14 mouse cellular contexts compared by ENCODE assay signal in genomic region chr11:110967762-110968135, GRCm38 (mm10). TPM values are rescaled to one million over a fixed set of nuclear protein-coding genes. Genes with fewer than 3 reads are reported as not detected.
DNase-seq lines count a peak whose midpoint lies in the region; ATAC-seq and TF ChIP-seq lines count a peak whose summit lies in the region.
"Had no signal": no experiment of that assay in that cellular context is flagged by ENCODE, and none has a peak within 500 bp of the region (broad histone marks: within the 10 kb centered on the region; RNA-seq: fewer than 3 reads in every experiment).

Gene Kcnj16 (plus strand): TSS chr11:110968033.

- CTCF ChIA-PET in Patski (lab: Charles Lee), result interaction anchor here (1.0 to 1.6 kb wide), 4 partner anchors 18 to 155 kb away, joined by 3 to 6 read pairs (median 4); no protein-coding TSS in a partner anchor

- H3K36me3 ChIP-seq in embryonic facial prominence, embryonic 10.5 days (replicated peaks), result no peaks in the 10 kb centered on the region
- no peaks in the 10 kb centered on the region for H3K36me3 ChIP-seq in kidney, embryonic 14.5 days (ENCODE audit: control insufficient read depth, insufficient read depth, low read length)

- no peaks in the 10 kb centered on the region for H3K9me3 ChIP-seq in embryonic facial prominence, embryonic 10.5 days
- no peaks in the 10 kb centered on the region for H3K9me3 ChIP-seq in kidney, embryonic 14.5 days (ENCODE audit: control insufficient read depth, low read length)

- no peak within 1 kb of the TSS for H3K9ac ChIP-seq in kidney, embryonic 14.5 days (ENCODE audit: low read depth, low read length)

- peak within 1 kb of the TSS; percentile 21; the same call in 1 of the 2 replicates for H3K4me2 ChIP-seq in kidney, embryonic 14.5 days (replicated peaks; ENCODE audit: low read depth, low read length)

- peak within 1 kb of the TSS; percentile 59; the same call in 1 of the 2 replicates for H3K27ac ChIP-seq in embryonic facial prominence, embryonic 10.5 days (replicated peaks)
- peak within 1 kb of the TSS; percentile 51 for H3K27ac ChIP-seq in kidney, embryonic 14.5 days (ENCODE audit: low read depth, low read length)

- in situ Hi-C loops in Patski (cut with MboI; ENCODE audit: low pct_unique_long_range_greater_than_20kb), result no loop called here

- DNase-seq in Patski (ENCODE audit: low read depth, low spot score), result peak; percentile 83
- no peak for DNase-seq in embryonic facial prominence, embryonic 10.5 days (ENCODE audit: low spot score)
- no peak for DNase-seq in layer of hippocampus, postnatal 25 days (ENCODE audit: extremely low spot score in 1 of 2, low spot score in 1 of 2)
- no peak for DNase-seq in spleen, postnatal 14 days (ENCODE audit: low spot score in 2 of 2)
- no peak for DNase-seq in thymus, postnatal 0 days (ENCODE audit: low spot score)
- no peak for DNase-seq in T-cell, adult 2 months (ENCODE audit: low spot score)
- DNase-seq: adrenal gland, adult 2 months; lung, adult 2 months; right cerebral cortex, postnatal 14 days; thymus, adult 18-20 months had no signal

- peaks cover 11% of the 10 kb centered on the region for H3K4me1 ChIP-seq in embryonic facial prominence, embryonic 10.5 days
- H3K4me1 ChIP-seq in kidney, embryonic 14.5 days (ENCODE audit: control insufficient read depth, insufficient read depth, low read length), result peaks cover 13% of the 10 kb centered on the region; the same call in 1 of the 2 replicates

- H3K4me3 ChIP-seq in embryonic facial prominence, embryonic 10.5 days, result no peak within 1 kb of the TSS
- peak within 1 kb of the TSS; percentile 23 for H3K4me3 ChIP-seq in kidney, embryonic 14.5 days (ENCODE audit: low read length)

- peak; percentile 97 for ATAC-seq in Patski
- ATAC-seq in kidney, embryonic 14.5 days (ENCODE audit: low FRiP score, low TSS enrichment), result peak; percentile 92

- no peak for TF ChIP-seq CTCF in Patski (IDR thresholded peaks at IDR 0.05)

- H3K27me3 ChIP-seq in Patski, result no peaks in the 10 kb centered on the region
- H3K27me3 ChIP-seq in embryonic facial prominence, embryonic 10.5 days (replicated peaks; ENCODE audit: low read depth, poor library complexity, severe bottlenecking), result no peaks in the 10 kb centered on the region
- H3K27me3 ChIP-seq in kidney, embryonic 14.5 days (ENCODE audit: control insufficient read depth, insufficient read depth, low read length), result no peaks in the 10 kb centered on the region

- 74% methylated on average over 4 of the region's 4 CpGs for WGBS in embryonic facial prominence, embryonic 10.5 days
- WGBS in kidney, embryonic 14.5 days, result 38% methylated on average over 4 of the region's 4 CpGs

- POLR2A ChIA-PET in Patski (lab: Charles Lee), result interaction anchor here (0.6 kb wide), 1 partner anchor 20 kb away, joined by 3 read pairs; no protein-coding TSS in a partner anchor

RNA-seq across cellular contexts. Expression of gene Kcnj16, which starts in this region (rescaled TPM):
- polyA plus RNA-seq in Patski (2021), result 117 TPM
- 0.15 and 0.27 TPM in 2 replicates for polyA plus RNA-seq in embryonic facial prominence, embryonic 10.5 days (2016; fragmentation: Nextera tagmentation; extraction: Ambion mirVana)
- polyA plus RNA-seq in kidney, embryonic 14.5 days (2014; fragmentation: Nextera tagmentation; extraction: Ambion mirVana), result 3.3 and 7.3 TPM in 2 replicates
- 10 to 100 TPM; 16.9 to 18.4 TPM for total RNA-seq in layer of hippocampus, postnatal 25 days (2021)
- 0.25 and 0.26 TPM in 2 replicates for polyA plus RNA-seq in thymus, postnatal 0 days (2015; fragmentation: Nextera tagmentation; extraction: Ambion mirVana)
- total RNA-seq: adrenal gland, adult 2 months; megakaryocyte progenitor cell, adult 5-6 weeks had no signal
- polyA plus RNA-seq: adrenal gland, adult 2 months; heart, embryonic 14.5 days; hindbrain, embryonic 11.5 days; lung, adult 2 months had no signal

Comparison
In these comparisons a context has a peak if more than half of its experiments do, and no peak if none do; other contexts are left out.
1. RNA of gene Kcnj16 (polyA plus RNA-seq): 117 TPM in Patski (single experiment); 3.3 to 7.3 TPM in kidney, embryonic 14.5 days, 0.15 to 0.27 TPM in embryonic facial prominence, embryonic 10.5 days and 0.25 to 0.26 TPM in thymus, postnatal 0 days; every median in the first group is over 10 times any median in the second.